Mouse (Mus musculus): ENCODE measurements around the gene Slpi.
A peak's percentile ranks its signal among the peaks of the same experiment; 100 is the strongest.

Slpi gene

GRCm38 (mm10) chr2:164419489-164419888, 30.6 kb upstream of the Slpi start:
- no peak for DNase-seq

DNA sequence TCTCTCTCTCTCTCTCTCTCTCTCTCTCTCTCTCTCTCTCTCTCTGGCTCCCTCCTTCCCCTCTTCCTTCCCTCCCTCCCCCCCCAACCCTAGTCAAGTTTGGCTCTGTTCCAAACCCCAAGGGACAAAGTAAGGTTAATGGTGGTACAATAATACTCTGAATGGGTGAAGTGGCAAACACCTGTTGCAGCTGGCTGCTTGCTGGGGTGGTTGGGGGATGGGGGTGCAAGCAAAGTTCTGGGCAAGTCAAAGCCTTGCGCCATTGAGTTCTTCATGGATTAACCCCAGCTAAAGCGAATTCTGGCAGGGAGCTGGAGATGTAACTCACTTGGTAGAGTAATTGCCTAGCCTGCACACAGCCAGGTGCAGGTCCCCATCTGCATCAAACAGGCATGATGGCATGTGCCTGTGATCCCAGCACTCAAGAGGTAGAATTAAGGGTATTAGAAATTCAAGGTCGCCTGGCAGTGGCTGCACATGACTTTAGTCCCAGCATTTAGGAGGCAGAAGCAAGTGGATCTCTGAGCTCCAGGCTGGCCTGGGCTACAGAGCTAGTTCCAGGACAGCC, 29.5 kb upstream of the Slpi start:
- peak; percentile 61 to 86 for DNase-seq

- DNase-seq, result peak in 1 of 2 experiments; percentile 38
Measured at GRCm38 (mm10) chr2:164417198-164417597, 28.3 kb upstream of the Slpi start.

GRCm38 (mm10) chr2:164414581-164414980, 25.7 kb upstream of the Slpi start:
- DNase-seq, result no peak

DNA sequence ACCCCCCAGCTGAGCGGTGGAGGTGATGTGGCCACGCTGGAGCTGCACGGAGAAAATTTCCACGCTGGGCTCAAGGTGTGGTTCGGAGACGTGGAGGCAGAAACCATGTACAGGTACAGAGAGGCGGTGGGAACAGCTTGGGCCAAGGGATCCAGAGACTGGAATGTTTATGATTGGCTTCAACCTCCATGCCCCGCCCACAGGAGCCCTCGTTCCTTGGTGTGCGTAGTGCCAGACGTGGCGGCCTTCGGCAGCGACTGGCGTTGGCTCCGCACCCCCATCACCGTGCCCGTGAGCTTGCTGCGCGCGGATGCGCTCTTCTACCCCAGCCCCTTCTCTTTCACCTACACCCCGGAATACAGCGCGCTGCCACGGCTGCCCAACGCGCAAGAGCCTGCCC, 25.3 kb upstream of the Slpi start:
- no peak for DNase-seq

GRCm38 (mm10) chr2:164407708-164408107, 18.8 kb upstream of the Slpi start:
- peak; percentile 76 to 80 for DNase-seq

DNA sequence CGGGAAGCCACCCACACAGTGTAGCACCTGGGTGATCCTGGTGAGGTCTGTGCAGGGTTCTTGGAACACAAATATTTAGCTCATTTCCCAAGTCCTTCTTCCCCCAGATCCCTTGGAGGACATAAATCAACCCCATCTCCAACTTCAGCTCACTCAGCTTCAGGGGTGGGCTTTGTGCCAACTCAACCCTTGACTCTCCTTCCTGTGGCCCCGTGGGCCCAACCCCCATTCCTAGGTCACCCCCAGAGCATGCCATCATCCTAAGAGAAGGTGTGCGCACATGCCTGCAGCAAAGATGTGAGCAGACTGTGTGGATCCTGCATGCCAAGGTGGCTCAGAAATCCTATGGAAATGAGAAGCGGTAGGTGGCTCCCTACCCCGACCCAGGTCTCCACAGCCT, 16.6 kb upstream of the Slpi start:
- no peak for DNase-seq

DNA sequence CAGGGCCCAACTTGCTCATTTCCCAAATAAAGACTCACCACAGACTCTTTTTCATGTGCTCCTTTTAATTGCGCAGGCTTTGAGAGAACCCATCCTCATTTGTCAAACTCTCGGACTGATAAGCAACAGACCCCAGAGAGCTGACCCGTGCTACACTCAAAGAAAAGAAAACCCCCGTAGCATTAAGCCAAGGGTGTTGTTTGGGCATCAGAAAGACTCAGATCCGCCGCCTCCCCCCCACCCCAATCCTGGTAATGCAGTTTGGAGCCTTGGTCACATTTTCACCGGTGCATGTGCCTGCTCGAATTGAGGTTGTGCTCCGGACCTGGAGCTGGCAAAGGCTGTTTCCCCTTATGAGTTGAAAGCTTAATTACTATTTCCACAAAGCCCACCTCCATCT, 16.2 kb upstream of the Slpi start, which contains the start of gene Matn4:
Gene Matn4 (minus strand): TSS at position 101 of the 400 bp plus-strand sequence.
- no peak for DNase-seq

GRCm38 (mm10) chr2:164404082-164404990, 15.4 kb upstream of the Slpi start:
- peak; percentile 63 to 78 for DNase-seq

DNA sequence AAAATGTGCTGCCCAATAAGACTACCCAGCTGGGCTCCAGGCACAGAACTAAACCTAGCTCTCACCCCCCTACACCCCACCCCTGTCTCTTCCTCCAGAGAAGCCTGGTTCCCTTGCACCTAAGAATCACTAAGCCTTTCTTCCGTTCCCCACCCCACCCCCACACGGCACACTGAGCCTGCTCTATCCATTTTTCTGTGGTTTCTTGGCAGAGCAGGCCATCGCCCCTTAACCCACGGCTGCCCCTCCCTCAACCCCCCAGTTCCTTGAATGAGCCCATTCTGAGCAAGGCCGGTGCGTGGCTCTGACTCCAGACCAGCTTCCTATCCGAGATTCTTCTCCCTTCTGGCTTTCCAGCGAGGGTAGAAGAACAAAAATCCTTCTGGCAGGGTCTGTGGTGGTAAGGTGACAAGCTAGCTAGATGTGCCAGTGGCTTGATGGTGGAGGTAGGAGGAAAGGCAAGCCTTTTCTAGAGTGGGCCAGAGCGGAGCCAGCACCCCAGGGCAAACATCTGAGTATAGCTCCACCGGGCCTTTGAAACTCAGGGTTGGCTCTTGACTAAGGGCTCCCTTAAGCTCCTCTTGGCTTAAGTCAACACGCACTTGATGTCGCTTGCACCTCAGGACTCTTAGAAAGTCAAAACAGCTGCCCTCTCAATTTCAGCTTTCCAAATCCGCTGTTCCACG, 14.6 kb upstream of the Slpi start:
- DNase-seq, result no peak

DNA sequence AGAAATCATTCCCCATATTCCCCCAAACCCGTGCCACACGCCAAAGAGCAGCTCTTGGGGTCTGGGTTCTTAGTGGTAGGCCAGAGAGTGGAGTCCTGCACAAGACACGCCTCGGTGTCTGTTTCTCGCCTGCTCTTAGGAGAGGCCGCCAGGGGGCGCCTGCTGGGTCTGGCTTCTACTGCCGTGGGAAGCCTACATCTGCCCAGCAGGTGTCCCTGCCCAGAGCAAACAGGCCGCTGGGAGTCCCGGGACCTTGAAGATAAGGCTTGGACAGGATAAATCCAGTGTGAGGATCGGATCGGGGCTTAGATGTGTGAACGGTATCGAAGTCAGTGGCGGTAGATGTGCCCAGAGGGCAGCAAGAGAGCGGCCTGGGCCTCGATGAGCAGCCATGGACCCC, 14.0 kb upstream of the Slpi start, which contains the start of gene Rbpjl:
Gene Rbpjl (plus strand): TSS at position 236 of the 400 bp plus-strand sequence.
- peak; percentile 86 to 89 for DNase-seq

GRCm38 (mm10) chr2:164396911-164397310, 8.0 kb upstream of the Slpi start:
- no peak for DNase-seq

- no peak for DNase-seq
Measured at GRCm38 (mm10) chr2:164396076-164396475, 7.2 kb upstream of the Slpi start.

GRCm38 (mm10) chr2:164393126-164393525, 4.2 kb upstream of the Slpi start:
- DNase-seq, result no peak

DNA sequence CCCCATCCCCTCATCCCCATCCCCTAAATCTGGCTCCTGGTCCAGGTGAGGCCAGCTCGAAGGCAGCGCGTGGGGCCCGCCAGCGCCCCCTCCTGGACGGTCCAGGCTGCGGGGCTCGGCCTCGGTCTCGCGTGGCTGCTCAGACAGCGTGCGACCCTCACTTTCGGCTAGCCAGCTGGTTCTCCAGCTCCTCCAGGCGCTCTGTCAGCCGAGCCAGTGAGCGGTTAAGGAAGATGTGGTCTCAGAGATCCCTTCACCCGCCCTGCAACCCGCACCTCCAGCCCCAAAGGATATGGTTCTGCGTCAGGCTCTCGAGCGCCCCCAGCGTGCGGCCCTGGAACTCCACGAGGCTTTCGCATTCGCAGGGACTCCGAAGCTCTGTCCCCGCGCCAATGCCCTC, 604 bp upstream of the Slpi start:
- peak; percentile 82 to 88 for DNase-seq

DNA sequence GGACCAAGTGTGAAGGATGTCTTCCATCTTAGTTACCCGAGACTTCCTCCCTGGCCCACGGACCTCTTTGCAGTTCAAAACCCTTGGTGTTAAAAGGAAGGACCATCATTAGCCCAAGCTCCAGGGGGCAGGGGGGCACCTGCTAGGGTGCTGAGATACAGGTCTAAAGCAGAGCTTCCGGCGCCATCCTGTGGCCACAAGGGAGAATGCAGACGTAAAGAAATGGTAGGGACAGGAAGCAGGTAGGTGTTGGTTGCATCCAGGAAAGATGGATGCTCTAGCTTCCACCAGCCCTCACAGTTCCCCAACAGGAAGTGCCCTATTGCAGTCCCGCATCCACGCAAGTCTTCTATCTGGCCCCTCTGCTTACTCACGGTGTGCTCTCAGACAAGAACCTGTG, 1.9 kb downstream of the Slpi start:
- peak; percentile 50 to 51 for DNase-seq

- no peak for DNase-seq
Measured at GRCm38 (mm10) chr2:164385927-164386763, 2.8 kb downstream of the Slpi start.

DNA sequence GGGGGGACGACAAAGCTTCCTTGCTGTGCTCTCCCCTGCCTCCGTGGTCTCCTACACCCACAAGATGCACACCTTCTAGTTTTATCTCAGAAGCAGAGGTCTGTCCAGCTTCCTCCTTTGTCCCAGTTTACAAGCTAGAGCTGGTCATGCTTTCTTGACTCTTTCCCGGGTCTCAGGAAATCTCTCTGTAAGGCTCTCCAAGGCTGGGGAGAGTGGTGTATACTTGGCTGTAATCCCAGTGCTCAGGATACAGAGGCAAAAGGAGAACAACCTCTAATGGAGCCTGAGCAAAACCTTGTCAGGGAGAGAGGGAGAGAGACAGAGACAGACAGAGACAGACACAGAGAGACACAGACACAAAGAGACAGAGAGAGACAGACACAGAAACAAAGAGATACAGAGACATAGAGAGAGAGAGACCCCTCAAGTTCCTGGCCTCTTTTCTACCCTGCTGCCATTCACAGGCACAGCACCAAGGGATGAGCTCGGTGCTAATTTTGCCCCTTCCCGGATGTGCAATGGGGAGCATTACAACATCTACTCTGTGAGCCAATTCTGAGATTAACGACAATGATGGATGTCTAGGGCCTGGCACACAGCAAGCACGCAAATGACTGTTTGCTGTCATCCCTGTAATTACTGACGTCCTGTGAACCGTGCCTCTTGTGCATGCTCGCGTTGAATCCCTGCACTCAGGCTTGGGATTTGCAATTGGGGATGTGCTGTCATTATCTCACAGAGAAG, 5.1 kb downstream of the Slpi start:
- no peak for DNase-seq

DNA sequence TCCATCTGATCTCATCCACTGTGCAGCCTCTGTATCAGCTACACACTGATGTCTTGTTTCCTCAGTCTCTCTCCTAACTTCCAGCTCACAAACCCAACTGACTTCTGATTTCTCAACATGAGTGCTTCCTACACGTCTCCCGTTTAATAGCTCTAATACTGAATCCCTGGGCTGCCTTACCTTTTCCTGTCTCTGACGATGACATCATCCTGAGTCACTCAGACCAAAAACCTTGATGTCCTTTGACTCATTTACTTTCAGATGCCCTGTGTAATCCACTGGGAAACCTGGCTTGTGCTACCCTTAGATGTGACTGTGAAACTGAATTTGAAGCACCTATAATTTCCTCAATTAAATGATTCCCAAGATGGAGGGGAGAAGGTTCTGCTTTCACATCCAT, 5.9 kb downstream of the Slpi start:
- no peak for DNase-seq

DNA sequence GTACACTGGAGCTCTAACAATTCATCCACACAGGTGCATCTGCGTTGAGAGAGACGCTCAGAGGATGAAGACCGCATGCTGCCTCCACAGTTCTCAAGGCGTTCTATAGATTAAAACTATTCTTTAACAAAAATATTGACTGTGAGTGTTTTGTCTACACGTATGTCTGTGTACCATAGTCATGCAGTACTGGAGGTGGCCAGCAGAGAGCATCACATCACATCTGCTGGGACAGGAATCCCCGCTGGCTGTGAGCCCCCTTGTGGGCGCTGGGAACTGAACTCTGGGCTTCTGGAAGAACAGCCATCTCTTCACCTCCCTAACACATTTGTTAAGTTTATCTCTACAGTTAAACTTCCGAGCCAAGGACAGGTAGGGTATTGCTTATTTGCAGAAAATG, 7.2 kb downstream of the Slpi start:
- DNase-seq, result no peak

DNA sequence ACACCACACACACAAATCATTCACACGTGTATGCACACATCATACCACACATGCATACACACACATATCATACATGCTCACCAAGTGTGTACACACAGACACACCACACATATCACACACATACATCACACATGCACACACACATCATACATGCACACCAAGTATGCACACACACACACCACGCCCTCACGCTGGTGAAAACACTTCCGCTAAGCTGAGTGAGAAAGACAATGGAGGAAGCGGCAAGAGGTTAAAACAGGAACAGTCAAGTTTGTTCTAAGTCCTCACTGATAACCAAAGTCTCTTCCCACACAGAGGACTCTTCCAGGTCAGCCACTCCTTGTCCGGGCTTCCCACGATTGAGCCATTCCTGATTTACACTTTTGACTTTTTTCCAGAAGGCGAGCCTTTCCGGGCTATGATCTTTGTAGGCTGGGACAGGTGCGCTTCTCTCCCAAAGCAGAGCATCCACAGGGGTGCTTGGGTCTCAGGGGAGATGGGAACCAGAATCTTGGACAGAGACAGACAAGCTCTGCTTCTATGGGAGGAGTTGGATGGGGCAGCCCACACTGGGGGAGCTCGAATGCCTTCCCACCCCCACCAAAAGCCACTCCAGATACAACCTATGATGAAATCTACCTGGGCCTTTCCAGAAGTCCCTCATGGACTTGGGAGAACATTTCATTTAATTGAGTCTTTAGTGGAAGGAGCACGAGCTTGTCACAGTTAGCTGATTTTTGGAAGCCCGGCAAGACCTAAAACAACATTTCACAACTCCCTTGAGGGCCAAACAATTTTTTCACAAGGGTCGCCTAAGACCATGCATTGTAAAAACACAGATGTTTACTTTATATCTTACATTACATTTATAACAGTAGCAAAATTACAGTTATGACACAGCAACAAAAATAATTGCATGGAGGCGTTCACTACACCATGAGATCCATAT, 11.1 kb downstream of the Slpi start:
- no peak for DNase-seq
